9 mouse cellular contexts compared by ENCODE assay signal in the genomic region with DNA sequence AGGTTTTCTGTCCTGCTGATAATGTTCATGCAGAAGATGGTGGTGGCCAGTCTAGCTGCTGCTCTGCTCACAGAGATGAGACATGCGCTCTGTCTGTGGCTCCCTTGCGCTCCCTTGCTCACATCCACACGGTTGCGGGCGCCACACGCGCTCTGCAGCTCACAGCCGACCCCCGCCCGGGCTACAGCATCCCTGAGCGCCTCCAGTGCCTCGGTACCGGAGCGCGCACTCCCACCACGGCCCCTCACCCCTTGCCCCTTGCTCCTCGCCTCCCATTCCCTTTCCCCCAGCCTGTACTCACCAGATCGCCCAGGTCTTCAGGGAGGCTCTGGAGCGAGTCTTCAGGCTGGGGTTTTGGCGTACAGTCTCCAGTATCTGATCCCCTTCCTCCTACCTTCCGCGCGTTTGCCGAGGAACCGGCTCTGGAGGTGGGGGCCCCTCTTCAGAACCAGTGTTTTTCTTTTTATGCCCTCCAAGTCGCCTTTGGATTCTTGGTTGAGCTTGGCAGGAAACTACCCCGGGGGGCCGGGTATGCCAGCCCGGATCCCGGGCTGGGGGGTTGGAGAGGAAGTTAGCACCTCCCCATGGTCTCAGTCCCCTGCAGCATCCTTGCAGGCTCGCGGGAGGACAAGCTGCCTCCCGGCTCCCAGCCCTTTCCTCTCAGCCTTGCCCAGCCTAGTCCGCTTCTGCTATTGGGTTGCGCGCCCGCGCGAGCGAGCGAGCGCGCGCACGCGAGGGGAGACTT. TPM values are rescaled to one million over a fixed set of nuclear protein-coding genes. Genes with fewer than 3 reads are reported as not detected.
A peak's percentile ranks its signal among the peaks of the same experiment; 100 is the strongest.
DNase-seq lines count a peak whose midpoint lies in the region; ATAC-seq and TF ChIP-seq lines count a peak whose summit lies in the region.
"Had no signal": no experiment of that assay in that cellular context is flagged by ENCODE, and none has a peak within 500 bp of the region (broad histone marks: within the 10 kb centered on the region; RNA-seq: fewer than 3 reads in every experiment).

A gene (minus strand): TSS at position 691 of the 745 bp plus-strand sequence.

- ATAC-seq in kidney, embryonic 15.5 days (replicated peaks; ENCODE audit: low FRiP score), result peak; percentile 97
- ATAC-seq in liver, postnatal 0 days, result no peak
- ATAC-seq in stomach, embryonic 14.5 days (ENCODE audit: insufficient number of reproducible peaks, insufficient read depth, low FRiP score, low read depth), result peak; percentile 92
- ATAC-seq in activated CD4-positive, CD25-positive, alpha-beta regulatory T cell, adult 4 months, result no peak

- H3K27ac ChIP-seq in kidney, embryonic 15.5 days, result peak within 1 kb of the TSS; percentile 86
- H3K27ac ChIP-seq in layer of hippocampus, adult 2 months, result peak within 1 kb of the TSS; percentile 93
- no peak within 1 kb of the TSS for H3K27ac ChIP-seq in liver, postnatal 0 days (ENCODE audit: low read depth)
- H3K27ac ChIP-seq in stomach, embryonic 14.5 days (ENCODE audit: low read length), result peak within 1 kb of the TSS; percentile 66

- no peak for DNase-seq in kidney, adult 8-10 months
- peak; percentile 86 to 87 for DNase-seq in cerebellum, postnatal 36 days
- DNase-seq in gastrocnemius, postnatal 14 days, result peak; percentile 7
- peak; percentile 72 to 75 for DNase-seq in layer of hippocampus, adult 2 months (ENCODE audit: low spot score in 2 of 2)
- no peak for DNase-seq in liver, postnatal 0 days

- TF ChIP-seq EP300 in liver, postnatal 0 days (IDR thresholded peaks at IDR 0.05; ENCODE audit: low read depth), result no peak

- TF ChIP-seq CTCF in layer of hippocampus, adult 2 months (conservative IDR thresholded peaks at IDR 0.05), result 0 out of 2 replicates have a peak, but pooled peaks have one; percentile 2
- TF ChIP-seq CTCF in liver, postnatal 0 days (IDR thresholded peaks at IDR 0.05; ENCODE audit: low read depth), result no peak

- H3K4me2 ChIP-seq in kidney, embryonic 15.5 days, result peak within 1 kb of the TSS; percentile 89
- peak within 1 kb of the TSS; percentile 38; the same call in 1 of the 2 replicates for H3K4me2 ChIP-seq in liver, postnatal 0 days (ENCODE audit: low read depth, low read length)
- H3K4me2 ChIP-seq in stomach, embryonic 14.5 days (replicated peaks; ENCODE audit: low read depth, low read length), result peak within 1 kb of the TSS; percentile 79

- intact Hi-C loops in gastrocnemius, postnatal 14 days (cut with DNase I; ENCODE audit: low total_unique reads), result no loop called here

- H3K36me3 ChIP-seq in kidney, embryonic 15.5 days, result no peaks in the 10 kb centered on the region
- H3K36me3 ChIP-seq in liver, postnatal 0 days (replicated peaks; ENCODE audit: insufficient read depth, low read length), result no peaks in the 10 kb centered on the region
- no peaks in the 10 kb centered on the region for H3K36me3 ChIP-seq in stomach, embryonic 14.5 days (ENCODE audit: control insufficient read depth, insufficient read depth, low read length)

- WGBS in kidney, embryonic 15.5 days, result under 1% methylated on average over 46 of the region's 46 CpGs
- under 1% methylated on average over 46 of the region's 46 CpGs for WGBS in liver, postnatal 0 days (ENCODE audit: insufficient replicate concordance)
- under 1% methylated on average over 46 of the region's 46 CpGs for WGBS in stomach, embryonic 14.5 days

- H3K4me1 ChIP-seq in kidney, embryonic 15.5 days, result no peaks in the 10 kb centered on the region
- no peaks in the 10 kb centered on the region for H3K4me1 ChIP-seq in liver, postnatal 0 days (ENCODE audit: insufficient read depth)
- H3K4me1 ChIP-seq in stomach, embryonic 14.5 days (ENCODE audit: control insufficient read depth, insufficient read depth, low read length), result no peaks in the 10 kb centered on the region

- H3K27me3 ChIP-seq in kidney, embryonic 15.5 days, result peaks cover 10% of the 10 kb centered on the region; the same call in 1 of the 2 replicates
- H3K27me3 ChIP-seq in liver, postnatal 0 days (ENCODE audit: insufficient read depth, low read length), result 0 out of 2 replicates have a peak, but pooled peaks cover 3% of the 10 kb centered on the region
- no peaks in the 10 kb centered on the region for H3K27me3 ChIP-seq in stomach, embryonic 14.5 days (ENCODE audit: control insufficient read depth, insufficient read depth, low read length)

- H3K9me3 ChIP-seq in kidney, embryonic 15.5 days (replicated peaks), result no peaks in the 10 kb centered on the region
- no peaks in the 10 kb centered on the region for H3K9me3 ChIP-seq in liver, postnatal 0 days (ENCODE audit: low read length)
- no peaks in the 10 kb centered on the region for H3K9me3 ChIP-seq in stomach, embryonic 14.5 days (ENCODE audit: control insufficient read depth, low read depth, low read length)

- peak within 1 kb of the TSS; percentile 50 for H3K9ac ChIP-seq in kidney, embryonic 15.5 days
- H3K9ac ChIP-seq in liver, postnatal 0 days (replicated peaks), result no peak within 1 kb of the TSS
- H3K9ac ChIP-seq in stomach, embryonic 14.5 days (replicated peaks; ENCODE audit: low read depth, low read length), result peak within 1 kb of the TSS; percentile 31

- peak within 1 kb of the TSS; percentile 64 for H3K4me3 ChIP-seq in kidney, embryonic 15.5 days (replicated peaks)
- peak within 1 kb of the TSS; percentile 87 for H3K4me3 ChIP-seq in layer of hippocampus, adult 2 months
- H3K4me3 ChIP-seq in liver, postnatal 0 days (ENCODE audit: low read depth, low read length), result no peak within 1 kb of the TSS
- H3K4me3 ChIP-seq in stomach, embryonic 14.5 days (ENCODE audit: low read depth, low read length), result peak within 1 kb of the TSS; percentile 61

RNA-seq across cellular contexts. Expression of the gene that starts here (rescaled TPM):
- polyA plus RNA-seq in kidney, embryonic 15.5 days (2015; fragmentation: Nextera tagmentation; extraction: Ambion mirVana), result 12.6 and 12.8 TPM in 2 replicates
- under 1 TPM; 0.09 to 0.21 TPM for total RNA-seq in gastrocnemius, postnatal 14 days (2021)
- 10 to 100 TPM; 53.9 TPM for total RNA-seq in layer of hippocampus, adult 2 months (2021)
- 0.02 TPM in 1 of 2 replicates, not detected in the other for polyA plus RNA-seq in liver, postnatal 0 days (2015; fragmentation: Nextera tagmentation; extraction: Ambion mirVana)
- 10.7 and 12.1 TPM in 2 replicates for polyA plus RNA-seq in stomach, embryonic 14.5 days (2014; fragmentation: Nextera tagmentation; extraction: Ambion mirVana)
- polyA plus RNA-seq in activated CD4-positive, CD25-positive, alpha-beta regulatory T cell, adult 4 months (2017; shearing (Covaris generic)), result not detected
- total RNA-seq: MEL had no signal

Comparison
In these comparisons a context has a peak if more than half of its experiments do, and no peak if none do; other contexts are left out.
1. RNA of the gene that starts here (total RNA-seq): 53.9 TPM in layer of hippocampus, adult 2 months; 0.09 to 0.21 TPM in gastrocnemius, postnatal 14 days; every median in the first group is over 10 times any median in the second.
2. RNA of the gene that starts here (polyA plus RNA-seq): 12.6 to 12.8 TPM in kidney, embryonic 15.5 days and 10.7 to 12.1 TPM in stomach, embryonic 14.5 days; not detected in activated CD4-positive, CD25-positive, alpha-beta regulatory T cell, adult 4 months and 0.02 TPM in liver, postnatal 0 days; every median in the first group is over 10 times any median in the second.
3. Peak in DNase-seq in gastrocnemius, postnatal 14 days; RNA of the gene not detected or under 1 TPM.
4. ATAC-seq: peak in kidney, embryonic 15.5 days (single experiment) and stomach, embryonic 14.5 days (single experiment); none in liver, postnatal 0 days (single experiment) and activated CD4-positive, CD25-positive, alpha-beta regulatory T cell, adult 4 months (single experiment).
5. H3K4me2 ChIP-seq: peak in every context shown above with its lines; median percentile 89 in kidney, embryonic 15.5 days; 79 in stomach, embryonic 14.5 days; 38 in liver, postnatal 0 days.
6. DNase-seq: peak in cerebellum, postnatal 36 days (2 of 2) and layer of hippocampus, adult 2 months (2 of 2); none in kidney, adult 8-10 months (0 of 2) and liver, postnatal 0 days (single experiment).